Mouse (Mus musculus) T-helper 2 cell (primary cell): ENCODE measurements at regions not wholly inside any gene's neighbourhood (a gene's known extent, or its start where the extent isn't known, plus 50 kb on each side); places are given as distances from the start of the nearest gene placed in this dataset.

Source experiments
- in situ Hi-C: fragments of 300-600 bp; cut with MboI, MseI; formaldehyde crosslinking; loops from one replicate; pipeline ENCODE4 v1.15.1; 2025; ENCODE audit warnings: high pct_unique_total_duplicates

DNA sequence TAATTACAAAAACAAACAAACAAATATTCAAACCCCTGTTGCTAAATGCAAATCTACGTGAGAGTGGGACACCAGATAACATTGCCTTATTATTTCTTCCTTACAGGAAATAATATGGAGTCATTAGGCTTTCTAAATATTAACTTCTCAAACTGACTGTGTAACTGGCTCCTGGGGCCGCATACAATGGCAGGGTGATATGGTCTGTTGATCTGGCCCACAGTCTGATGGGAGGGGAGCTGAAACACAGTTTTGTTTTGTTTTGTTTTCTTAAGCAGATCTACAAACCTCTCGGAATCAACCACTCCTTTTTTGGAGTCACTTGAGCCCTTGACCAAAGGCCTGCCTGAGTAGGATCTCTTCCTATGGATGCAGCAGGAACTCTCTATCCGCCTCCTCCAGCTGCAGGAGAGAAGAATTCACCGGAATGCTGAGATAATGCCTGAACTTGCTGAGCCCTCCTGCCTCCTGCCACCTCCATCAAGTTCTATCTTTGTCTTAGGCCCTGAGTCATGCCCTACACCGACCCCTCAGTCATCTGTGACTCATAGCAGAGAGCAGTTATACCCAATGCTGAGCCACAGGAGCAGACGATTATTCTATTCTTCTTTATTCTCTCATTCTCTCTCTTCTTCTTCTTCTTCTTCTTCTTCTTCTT lies 534.5 kb upstream of the Btbd3 start:
- in situ Hi-C loops, result no loop called here

DNA sequence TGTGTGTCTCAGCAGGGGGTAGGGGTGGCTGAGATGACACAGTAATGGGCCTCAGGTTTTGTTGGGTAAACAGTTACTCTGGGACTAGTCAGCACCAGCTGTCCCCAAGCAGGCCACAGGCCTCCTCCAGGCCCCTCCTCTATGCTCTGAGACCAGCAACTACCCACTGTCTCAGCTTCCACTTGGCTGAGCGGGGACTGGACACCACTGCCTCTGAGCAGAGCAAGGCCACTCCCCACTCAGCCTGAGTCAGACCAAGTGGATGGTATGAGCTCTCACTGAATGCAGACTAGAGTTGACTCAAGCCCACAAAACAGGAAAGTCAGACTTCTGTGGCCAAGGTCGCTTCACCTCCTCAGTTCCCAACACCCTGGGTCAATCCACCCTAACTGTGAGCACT lies 540.5 kb upstream of the Btbd3 start:
- in situ Hi-C loops, result no loop called here

DNA sequence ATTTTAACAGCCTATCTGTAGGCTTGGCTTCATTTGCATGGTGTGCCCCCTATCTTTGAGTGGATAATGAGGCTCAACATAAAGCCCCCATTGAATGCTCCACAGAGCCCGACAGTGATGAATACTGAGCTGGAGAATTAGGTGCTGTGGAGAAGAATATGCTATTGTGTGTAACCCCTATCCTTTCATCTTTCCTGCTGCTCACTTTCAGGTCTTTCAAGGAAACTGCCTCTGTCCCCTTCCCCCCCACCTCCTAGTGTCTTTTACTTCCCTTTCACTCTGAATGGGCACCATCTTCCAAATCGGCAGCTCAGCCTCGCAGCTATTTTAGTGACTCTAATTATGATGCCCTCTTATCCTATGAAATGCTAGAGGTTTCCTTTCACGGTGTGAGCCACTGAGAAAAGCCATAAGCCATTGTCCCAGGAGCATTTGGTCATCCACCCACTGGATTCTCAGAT lies 549.8 kb upstream of the Btbd3 start:
- in situ Hi-C loops, result no loop called here

DNA sequence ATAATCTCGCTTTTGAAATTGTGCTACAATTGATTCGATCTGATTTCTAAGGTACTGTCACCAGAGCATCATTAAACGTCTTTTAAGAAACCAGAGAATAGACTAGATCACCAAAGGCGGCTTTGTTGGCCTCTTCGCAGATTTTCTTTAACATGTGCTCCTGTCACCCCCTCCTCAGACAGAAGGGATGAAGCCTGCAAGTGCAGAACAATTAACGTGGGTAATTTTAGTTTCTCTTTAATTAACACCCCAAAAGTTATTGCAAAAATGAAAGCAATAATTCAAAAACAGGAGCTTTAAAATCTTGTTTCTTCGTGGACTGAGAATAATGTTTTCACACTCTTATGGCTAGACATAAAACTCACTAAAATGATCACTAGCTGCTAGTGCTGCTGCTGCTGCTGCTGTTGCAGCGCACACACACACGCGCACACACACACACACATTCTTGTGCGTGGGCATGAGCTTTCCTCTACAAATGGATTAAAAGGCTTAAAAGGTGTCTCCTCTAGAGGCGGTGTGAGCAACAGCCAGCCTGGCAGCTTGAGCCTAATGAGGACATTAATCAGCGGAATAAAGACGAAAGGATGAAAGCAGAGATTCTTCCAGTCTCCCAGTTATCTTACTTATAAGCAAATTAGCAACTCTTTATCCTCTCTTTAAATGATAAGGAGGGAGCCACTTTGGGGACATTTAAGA lies 550.5 kb upstream of the Btbd3 start:
- in situ Hi-C loops, result no loop called here

DNA sequence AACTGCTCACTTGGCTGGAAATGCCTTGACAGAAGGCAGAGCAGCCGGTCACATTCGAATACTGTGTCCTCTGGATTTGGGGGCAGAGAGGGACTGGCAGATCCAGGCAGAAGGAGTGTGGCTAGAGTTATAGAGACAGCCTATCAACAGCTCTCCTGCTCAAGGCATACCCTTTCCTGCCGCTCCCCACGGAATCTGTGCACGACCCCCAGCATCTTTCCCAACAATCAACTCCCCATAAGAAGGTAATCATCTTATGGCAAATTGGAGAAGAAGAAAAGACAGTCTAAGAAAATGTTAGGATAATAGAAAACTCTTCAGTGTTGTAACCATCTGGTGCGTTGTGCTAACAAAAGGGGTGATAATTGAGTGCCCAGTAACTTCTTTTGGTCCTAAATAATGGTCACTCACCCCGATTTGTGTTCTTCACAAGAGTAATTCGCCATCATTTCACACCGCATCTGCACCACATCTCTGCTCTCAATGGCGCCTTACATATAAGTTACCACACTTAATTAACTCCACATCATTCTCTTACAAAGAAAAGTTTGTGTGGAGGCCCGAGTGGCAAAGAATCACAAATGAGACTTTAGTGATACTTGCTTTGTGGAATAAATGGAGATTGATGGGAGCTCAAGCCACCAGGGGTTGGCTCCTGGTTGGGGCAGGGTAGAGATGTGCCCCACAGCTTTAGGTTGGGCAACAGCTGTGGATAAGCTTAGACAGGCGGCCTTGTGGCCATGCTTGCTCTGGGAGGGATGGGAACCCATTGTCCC lies 551.2 kb upstream of the Btbd3 start:
- in situ Hi-C loops, result no loop called here

DNA sequence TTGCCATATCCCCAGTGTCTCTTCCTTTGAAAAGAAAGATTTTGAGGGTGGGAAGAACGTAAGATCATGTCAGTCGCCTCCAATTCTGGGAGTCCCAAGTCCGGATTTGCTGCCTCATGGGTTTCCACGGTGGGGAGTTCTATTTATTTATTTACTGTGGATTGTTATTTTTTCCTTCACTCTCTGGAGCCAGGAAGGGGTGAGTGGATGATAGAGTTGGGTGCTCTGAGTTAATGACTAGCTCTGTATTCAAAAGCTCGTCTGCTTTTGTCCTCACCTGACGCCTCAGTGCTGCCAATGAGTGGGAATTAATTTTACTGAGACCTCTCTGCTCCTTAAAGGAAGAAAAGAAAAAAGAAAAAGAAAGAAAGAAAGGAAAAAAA lies 551.8 kb upstream of the Btbd3 start:
- in situ Hi-C loops, result no loop called here

DNA sequence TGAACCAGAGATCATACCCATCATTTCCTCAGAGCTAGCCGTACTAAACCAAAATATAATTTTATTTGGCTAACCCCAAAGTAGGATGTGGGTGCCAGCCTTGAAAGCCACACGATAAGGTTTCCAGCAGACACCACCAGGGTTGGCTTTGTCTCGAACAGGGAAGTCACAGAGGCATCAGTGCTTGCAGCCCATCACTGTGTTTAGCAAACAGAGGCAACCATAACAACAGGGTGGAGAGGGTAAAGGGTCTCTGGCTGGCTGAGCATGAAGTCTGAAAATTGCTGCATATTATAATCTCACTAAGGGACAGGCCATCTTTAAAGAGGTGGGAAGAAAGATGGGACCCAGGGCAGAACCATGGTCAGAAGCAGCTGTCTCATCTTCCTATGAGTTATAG lies 552.3 kb upstream of the Btbd3 start:
- in situ Hi-C loops, result no loop called here

DNA sequence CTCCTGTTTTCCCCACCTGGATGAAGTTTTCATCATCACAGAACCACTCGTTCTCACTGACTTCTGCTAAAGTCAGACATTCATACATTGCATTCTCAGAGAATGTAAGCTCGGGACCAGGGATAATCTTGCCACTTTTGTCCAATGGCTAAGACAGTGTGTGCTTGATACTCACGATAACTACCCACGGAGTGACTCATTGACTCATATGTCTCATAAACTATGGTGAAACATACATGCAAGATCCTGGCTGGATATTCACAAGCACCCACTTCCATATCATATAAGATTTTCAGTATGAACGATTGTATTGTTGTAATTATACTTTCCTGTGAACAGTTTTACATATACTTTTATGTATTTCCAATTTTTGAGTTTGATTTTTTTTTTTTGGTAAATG lies 560.5 kb upstream of the Btbd3 start:
- in situ Hi-C loops, result no loop called here

DNA sequence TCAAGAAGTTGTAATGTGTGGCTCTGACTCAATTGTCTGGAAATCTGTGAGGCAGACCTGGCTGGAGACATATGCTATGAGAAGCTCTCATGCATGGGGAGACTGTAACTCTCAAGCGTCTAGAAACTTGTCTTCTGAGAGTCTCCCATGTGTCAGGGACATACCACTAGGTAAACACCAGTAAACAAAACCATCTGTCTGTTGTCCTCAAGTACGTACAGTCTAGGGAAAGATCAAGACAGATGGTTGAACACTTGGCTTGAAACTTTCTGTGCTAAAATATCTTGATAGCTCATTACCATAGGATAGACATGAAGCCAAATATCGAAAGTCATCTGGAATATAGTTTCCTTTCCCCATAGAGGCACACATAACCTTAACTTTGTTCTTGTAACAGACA lies 562.3 kb upstream of the Btbd3 start:
- in situ Hi-C loops, result no loop called here

DNA sequence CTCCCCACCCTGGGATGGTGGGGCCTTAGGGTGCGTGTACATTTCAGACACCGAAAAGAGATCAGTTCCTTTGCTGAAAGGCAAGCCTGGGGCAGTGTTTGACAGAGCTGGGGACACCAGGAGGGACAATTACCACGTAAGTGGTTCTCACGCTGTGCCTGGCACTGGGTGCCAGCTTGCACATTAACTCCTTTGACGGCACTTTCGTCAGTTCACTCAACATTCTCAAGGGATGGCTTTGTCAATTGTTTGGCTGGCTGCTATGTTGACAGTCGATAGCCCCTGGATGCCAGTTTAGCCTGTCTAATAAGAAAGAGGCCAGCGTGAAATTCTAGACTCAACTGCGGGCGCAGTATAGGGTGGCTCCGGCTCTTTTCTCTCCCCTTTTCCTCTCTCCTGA lies 569.2 kb upstream of the Btbd3 start:
- in situ Hi-C loops, result no loop called here

DNA sequence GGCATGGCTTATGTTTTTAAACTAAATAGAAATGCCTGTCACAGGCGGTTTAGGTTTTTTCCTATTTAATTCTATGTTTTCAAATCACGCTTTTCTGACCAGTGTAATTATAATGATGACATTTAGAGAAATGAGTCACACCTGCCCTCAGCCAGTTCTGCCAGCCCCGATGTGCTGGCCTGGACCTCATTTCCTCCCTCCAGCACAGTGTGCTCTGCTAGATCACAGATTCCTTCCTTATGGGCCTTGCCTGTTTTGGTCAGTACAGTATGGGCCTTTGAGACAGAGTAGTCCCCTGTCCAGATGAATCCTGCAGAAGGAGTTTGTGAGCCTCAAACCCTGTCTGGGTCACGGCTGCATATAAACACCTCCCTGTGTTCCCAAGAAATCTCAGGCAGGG lies 569.6 kb upstream of the Btbd3 start:
- in situ Hi-C loops, result no loop called here

DNA sequence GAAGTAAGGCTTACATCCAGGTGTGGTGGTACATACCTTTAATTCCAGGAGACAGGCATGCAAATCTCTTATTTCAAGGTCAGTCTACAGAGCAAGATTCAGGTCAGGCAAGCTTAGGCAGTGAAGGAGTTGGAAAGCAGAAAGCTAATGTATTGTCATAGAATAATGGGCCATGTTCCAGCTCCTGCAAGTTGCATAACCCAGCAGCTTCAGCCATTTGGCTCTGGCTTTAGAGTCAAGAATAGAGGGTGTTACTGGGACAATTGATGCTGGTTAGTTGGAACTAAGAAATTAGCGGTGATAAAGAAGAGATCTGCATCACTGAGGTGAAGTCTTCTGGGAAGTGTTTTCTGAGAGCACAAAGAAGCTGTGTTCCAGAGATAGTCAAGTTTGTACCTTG lies 565.3 kb upstream of the Jag1 start:
- in situ Hi-C loops, result no loop called here

DNA sequence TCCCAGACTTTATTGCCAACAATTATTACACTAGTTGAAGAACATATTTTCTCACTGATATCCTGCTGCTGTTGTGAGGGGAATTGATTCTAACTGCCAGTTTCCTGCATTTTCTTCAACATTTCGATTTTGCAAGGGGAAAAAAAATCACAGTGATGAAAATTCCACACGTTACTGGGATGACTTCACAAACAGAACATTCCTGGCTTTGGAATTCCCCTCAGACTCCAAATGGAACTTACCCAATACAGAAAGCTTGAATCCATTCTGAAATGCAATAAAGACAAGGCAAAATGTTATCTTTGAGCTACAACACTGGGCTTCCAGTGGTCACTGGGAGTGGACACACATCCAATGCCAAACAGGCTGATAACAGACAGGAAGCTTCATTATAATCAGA lies 546.7 kb upstream of the Jag1 start:
- in situ Hi-C loops, result no loop called here

DNA sequence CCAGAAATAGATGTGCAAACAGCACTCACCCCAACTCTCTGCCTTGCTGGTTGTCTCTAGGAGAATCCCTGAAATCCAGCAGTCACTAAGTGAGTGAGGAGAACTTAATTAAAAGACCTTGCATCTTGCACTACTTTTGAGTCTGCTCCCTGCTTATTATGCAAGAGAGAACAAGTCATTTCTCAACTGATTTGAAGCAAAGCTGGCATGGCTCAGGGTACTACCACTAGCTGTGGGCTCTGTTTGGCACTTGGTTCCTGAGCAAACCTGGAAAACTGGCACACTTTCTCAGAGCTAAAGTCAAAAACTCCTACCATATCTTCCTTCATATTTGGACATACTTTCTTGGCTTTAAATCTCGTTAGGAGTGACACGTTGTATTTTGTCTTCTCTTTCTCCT lies 545.8 kb upstream of the Jag1 start:
- in situ Hi-C loops, result no loop called here

DNA sequence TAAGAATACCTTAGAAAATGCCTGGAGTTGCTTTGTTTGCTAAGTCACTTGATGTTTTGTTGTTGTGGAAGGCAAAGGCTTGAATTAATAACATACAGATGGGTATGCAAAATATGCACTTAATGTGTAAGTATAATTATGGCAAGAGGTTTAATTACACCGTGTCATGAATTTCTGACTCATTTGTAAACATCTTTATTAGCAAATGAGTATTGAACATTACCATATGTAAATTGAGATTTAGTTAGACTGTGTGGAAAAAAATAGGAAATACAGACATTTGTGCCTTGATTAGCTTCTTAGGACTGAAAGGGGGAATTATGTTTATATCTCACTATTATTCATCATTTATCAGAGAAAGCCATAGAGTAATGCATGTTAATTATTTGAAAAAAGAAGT lies 544.0 kb upstream of the Jag1 start:
- in situ Hi-C loops, result no loop called here

DNA sequence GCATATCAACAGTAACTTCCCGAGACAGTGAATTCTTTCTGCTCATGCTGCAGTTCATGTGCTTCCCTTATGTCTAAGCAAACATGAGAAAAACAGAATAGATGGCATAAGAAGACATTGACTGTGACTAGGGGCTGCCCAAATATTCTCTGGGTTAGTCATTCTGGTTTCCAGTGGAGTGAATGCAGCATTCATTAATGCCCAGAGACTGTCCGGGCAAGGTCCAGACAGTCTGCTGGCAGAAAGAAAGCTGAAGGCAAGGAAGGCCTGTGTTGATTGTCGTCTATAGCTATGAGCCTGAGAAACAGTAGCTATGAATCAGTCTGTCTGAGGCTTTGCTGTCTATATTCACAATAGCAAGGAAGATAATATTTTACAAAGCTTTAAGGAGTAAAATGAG lies 537.9 kb upstream of the Jag1 start:
- in situ Hi-C loops, result loop anchor here (10.0 kb wide), 1 partner anchor 761 kb away; no protein-coding TSS in a partner anchor

DNA sequence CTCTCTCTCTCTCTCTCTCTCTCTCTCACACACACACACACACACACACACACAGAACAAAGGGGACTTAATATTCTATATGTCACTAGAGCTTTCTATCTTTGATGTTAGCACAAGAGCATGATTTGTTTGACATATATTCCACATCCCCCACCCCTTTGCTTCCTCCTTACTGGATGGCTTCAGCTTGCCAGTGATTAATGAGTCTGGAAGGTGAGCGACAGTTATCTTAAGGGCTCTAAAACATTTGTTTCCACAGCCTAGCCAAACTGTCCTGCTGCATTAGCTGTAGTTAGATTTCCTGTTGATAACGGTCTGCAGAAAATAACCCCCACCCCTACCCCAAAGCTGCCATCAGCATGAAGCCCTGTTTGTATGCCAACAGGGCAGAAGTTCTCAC lies 527.7 kb upstream of the Jag1 start:
- in situ Hi-C loops, result no loop called here

DNA sequence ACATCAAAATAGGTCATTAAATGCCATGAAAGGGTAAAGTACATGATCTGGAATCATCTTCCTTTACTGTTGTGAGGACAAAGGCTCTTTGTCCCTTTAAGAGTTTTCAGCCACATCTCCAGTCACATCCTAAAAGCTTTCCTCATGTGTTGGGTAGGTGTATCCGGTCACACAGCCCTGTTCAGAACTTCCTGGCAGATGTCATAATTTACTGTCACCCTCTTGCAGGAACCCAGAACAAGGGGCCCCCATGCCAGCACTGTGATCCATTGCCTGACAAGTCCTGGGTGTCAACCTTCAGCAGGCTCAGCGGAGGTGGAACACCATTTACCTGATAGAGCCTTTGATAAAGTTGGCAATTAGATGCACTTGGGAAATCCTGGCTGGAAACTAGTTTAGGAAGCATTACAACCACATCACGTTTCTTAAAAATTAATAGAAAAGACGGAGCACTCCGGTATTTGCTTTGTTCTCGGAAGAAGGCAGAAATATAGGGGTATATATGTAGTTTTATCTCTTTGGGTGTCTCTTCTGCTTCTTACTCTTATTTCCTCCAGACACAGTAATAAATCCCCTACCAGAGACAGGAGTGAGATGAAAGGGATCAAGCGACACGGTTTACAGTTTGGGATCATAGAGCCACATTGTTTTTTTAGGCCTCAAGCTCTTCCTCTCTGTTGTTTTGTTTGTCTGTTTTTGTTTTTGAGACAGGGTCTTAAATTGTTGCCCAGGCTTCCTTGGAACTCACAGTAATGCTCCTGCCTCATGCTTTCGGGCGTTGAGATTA lies 527.0 kb upstream of the Jag1 start:
- in situ Hi-C loops, result no loop called here

DNA sequence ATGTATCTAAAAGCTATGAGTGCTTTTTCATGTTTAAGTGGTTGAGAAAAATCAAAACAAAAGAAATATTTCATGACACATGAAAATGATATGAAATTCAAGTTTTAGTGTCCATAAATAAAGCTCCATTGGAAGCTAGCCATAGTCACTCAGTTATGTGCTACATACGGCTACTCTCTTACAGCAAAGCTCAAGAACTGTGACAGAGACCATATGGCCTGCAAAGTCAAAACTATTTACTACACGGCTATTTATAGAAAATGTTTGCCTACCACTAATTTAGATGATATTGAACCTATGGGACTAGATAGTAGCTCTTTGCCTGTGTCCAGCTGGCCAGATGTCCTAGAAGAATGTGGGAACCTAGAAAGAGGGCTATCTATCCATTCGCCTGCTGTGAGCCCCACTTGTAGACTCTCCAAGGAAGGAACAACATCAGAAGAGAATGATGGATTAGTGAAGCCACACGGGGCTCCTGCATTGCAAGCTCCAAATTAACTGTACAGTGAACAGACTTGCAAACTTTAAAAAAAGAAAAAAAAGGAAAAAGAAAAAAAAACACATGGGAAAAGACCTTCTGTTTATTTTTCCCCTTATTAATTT lies 518.7 kb upstream of the Jag1 start:
- in situ Hi-C loops, result no loop called here

DNA sequence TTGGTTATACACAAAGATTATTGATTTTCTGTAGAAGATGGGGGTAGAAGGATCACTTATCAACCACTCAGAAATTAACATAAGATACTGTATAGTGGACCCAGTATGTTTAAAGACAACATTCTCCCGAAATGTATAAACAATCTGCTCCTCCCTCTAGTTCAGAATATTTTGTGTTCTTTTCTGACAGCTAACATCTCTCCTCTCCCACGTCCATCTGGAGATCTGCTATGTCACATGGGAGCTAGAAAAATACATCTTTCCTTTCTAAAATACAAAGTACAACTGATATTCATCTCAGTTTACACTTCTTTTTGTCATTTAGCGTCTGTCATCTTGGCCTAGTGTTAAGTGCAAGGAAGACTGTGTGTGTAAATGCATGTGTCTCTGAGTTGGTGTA lies 500.2 kb upstream of the Jag1 start:
- in situ Hi-C loops, result no loop called here

DNA sequence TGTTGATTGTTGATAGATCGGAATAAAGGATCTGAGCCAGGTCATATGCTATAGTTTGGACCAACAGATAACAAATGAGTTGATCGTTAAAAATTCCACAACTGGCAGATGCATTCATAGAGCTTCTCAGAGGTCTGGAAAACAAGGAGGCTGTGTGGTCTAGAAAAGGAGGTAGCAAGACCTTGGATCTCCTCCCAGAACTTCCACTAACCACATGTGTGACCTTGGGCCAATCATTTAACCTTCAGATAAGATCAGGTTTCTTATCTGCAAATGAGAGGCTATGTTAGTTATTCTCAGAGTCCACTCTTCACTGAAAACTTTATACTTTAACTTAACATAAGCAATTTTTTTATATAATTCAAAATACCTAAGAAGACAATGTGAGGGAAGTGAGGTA lies 497.3 kb upstream of the Jag1 start:
- in situ Hi-C loops, result no loop called here

DNA sequence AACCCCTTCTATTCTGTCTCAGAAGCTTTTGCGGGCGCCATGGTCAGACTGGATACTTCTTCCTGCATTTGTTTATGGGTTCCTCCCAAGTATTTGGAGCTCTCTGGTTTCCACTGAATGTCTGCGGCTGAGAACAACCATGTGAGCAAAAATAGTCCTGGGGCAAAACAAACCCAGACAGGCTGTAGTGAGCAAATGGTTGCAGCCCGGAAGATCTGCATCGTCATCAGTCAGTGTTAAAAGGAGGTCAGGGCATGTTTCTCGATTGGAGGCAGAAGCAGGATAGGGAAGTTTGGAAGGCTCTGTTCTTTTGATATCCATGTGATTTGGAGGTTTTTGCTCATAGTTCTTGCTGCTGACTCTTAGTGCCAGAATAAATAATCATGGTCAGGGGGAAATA lies 492.1 kb upstream of the Jag1 start:
- in situ Hi-C loops, result no loop called here
